Mouse (Mus musculus) lung, postnatal 0 days (tissue): ENCODE results near the gene Spred1.

ENCODE experiments used
- CTCF ChIP-seq: IDR thresholded peaks from 2 replicates; pipeline ENCODE4 v1.5.1; 2016; ENCODE audit warnings: antibody characterized with exemption, mild to moderate bottlenecking
- EP300 ChIP-seq: IDR thresholded peaks from 2 replicates; pipeline ENCODE4 v1.6.1; 2016; ENCODE audit warnings: antibody characterized with exemption, mild to moderate bottlenecking, control low read depth

- TF ChIP-seq EP300 (no peak), CTCF (no peak)
These were observed 10.8 kb upstream of the Spred1 start for GRCm38 (mm10) chr2:117110355-117110866.
